18 mouse cellular contexts compared by ENCODE assay signal in the genomic region with DNA sequence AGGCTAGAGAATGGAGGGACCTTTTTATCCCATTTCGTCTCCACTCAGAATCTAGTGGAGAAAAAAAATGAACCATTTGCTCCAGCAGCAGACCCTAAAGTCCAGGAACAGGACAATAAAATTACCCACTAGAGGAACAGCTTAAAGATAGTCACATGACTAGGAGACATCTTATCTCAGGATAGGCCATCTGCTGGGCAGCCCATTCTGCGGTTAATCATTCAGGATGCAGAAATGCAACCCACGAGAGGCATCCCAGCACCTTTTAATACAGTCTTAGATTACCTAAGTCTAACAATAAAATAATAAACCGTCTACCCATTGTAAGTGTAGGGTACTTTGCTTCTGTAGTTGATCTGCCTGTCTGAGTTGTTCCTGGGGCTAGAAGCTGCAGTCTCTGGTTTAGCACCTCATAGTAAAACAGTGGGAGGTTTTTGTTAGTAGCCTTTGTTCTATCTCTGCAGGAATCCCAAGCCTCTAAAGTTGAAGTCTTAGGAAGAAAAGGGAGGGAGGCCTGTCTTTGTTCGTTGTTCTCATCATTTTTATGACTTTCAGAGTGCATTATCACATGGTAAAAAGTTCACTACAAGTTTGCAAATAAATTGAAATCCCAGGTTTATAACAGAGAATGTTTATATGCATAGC. TPM values are rescaled to one million over a fixed set of nuclear protein-coding genes. Genes with fewer than 3 reads are reported as not detected.
"Had no signal": no experiment of that assay in that cellular context is flagged by ENCODE, and none has a peak within 500 bp of the region (broad histone marks: within the 10 kb centered on the region; RNA-seq: fewer than 3 reads in every experiment).

No protein-coding gene starts in this region.

- H3K27me3 ChIP-seq: liver, embryonic 15.5 days had no signal

- H3K9me3 ChIP-seq: limb, embryonic 13.5 days; liver, embryonic 15.5 days; midbrain, embryonic 12.5 days had no signal

- H3K36me3 ChIP-seq: limb, embryonic 13.5 days; liver, embryonic 15.5 days; midbrain, embryonic 12.5 days had no signal

- DNase-seq: kidney, adult 18-20 months; kidney, postnatal 14 days; left cerebral cortex, postnatal 4 days; lung, embryonic 14.5 days; lung, postnatal 10 days; lung, postnatal 4 days; right cerebral cortex, postnatal 14 days had no signal

- H3K9ac ChIP-seq: limb, embryonic 13.5 days; liver, embryonic 15.5 days; lung, embryonic 14.5 days; midbrain, embryonic 12.5 days had no signal

- H3K4me3 ChIP-seq: limb, embryonic 13.5 days; liver, embryonic 15.5 days; megakaryocyte, embryonic 14.5 days; midbrain, embryonic 12.5 days had no signal

- H3K4me2 ChIP-seq: limb, embryonic 13.5 days; liver, embryonic 15.5 days; lung, embryonic 14.5 days; midbrain, embryonic 12.5 days had no signal

- H3K4me1 ChIP-seq: limb, embryonic 13.5 days had no signal

- ATAC-seq: midbrain, embryonic 16.5 days had no signal

- H3K27ac ChIP-seq: limb, embryonic 13.5 days; liver, embryonic 15.5 days; midbrain, embryonic 12.5 days had no signal

RNA-seq across cellular contexts. Expression of gene Cd70, which starts 21.2 kb away (rescaled TPM):
- total RNA-seq: left cerebral cortex, adult 18-20 months; left cerebral cortex, postnatal 10 days; left cerebral cortex, postnatal 4 days had no signal
- polyA plus RNA-seq: kidney, embryonic 14.5 days; limb, embryonic 13.5 days; liver, embryonic 15.5 days; lung, embryonic 14.5 days had no signal

RNA-seq across cellular contexts. Expression of gene Tnfsf14, which starts 23.2 kb away (rescaled TPM):
- total RNA-seq: layer of hippocampus, adult 8-10 months; layer of hippocampus, postnatal 14 days; left cerebral cortex, adult 18-20 months; left cerebral cortex, postnatal 10 days; left cerebral cortex, postnatal 4 days had no signal
- polyA plus RNA-seq: kidney, embryonic 14.5 days; midbrain, embryonic 16.5 days; neural tube, embryonic 14.5 days had no signal
